Mouse (Mus musculus) heart, postnatal 25 days (tissue): ENCODE data around the gene Slc35d2. TPM values are rescaled to one million over a fixed set of nuclear protein-coding genes. Genes with fewer than 3 reads are reported as not detected.
"Not testable (repeated sequence)": the region's sequence is repeated elsewhere in the genome, so short reads cannot be mapped to it uniquely, and the experiment has no call there.

Source experiments
- DNase-seq: peaks from one replicate; pipeline ENCODE4 v3.0.0; 2022; ENCODE audit warnings: low spot score
- intact Hi-C: fragments of 180-260 bp; cut with DNase I; formaldehyde crosslinking; loops from one replicate; pipeline ENCODE4 v1.15.1; 2025
- total RNA-seq, 2 experiments: library from RNA; stranded (reverse); gene quantifications; 2 replicates each; pipeline ENCODE4 v1.2.3; 2021

Gene Slc35d2
- total RNA-seq, 2 experiments from 2014 or later: 1.5 to 1.6 TPM

- intact Hi-C loops: no loop called here
- DNase-seq: no peak
Measured at GRCm38 (mm10) chr13:64076074-64076473, 53.1 kb downstream of the Slc35d2 start.

GRCm38 (mm10) chr13:64066653-64067052, 62.5 kb downstream of the Slc35d2 start:
- intact Hi-C loops: no loop called here
- DNase-seq: no peak

GRCm38 (mm10) chr13:64064276-64064675, 64.9 kb downstream of the Slc35d2 start:
- intact Hi-C loops: no loop called here
- DNase-seq: no peak

GRCm38 (mm10) chr13:64060935-64061506, 68.1 kb downstream of the Slc35d2 start:
- intact Hi-C loops: no loop called here
- no peak for DNase-seq

- intact Hi-C loops: loop anchor here (5.0 kb wide), 1 partner anchor 38 kb away; no protein-coding TSS in a partner anchor
- DNase-seq: no peak
Measured at GRCm38 (mm10) chr13:64053959-64054358, 75.2 kb downstream of the Slc35d2 start.

GRCm38 (mm10) chr13:64052281-64052680, 76.9 kb downstream of the Slc35d2 start:
- intact Hi-C loops: loop anchor here (5.0 kb wide), 1 partner anchor 40 kb away; no protein-coding TSS in a partner anchor
- not testable (repeated sequence) for DNase-seq

- intact Hi-C loops: loop anchor here (5.0 kb wide), 1 partner anchor 41 kb away; no protein-coding TSS in a partner anchor
- no peak for DNase-seq
Measured at GRCm38 (mm10) chr13:64050895-64051294, 78.3 kb downstream of the Slc35d2 start.

GRCm38 (mm10) chr13:64049535-64049934, 79.6 kb downstream of the Slc35d2 start:
- intact Hi-C loops: no loop called here

GRCm38 (mm10) chr13:64048467-64048866, 80.7 kb downstream of the Slc35d2 start:
- DNase-seq: no peak
- intact Hi-C loops: no loop called here

More at GRCm38 (mm10) chr13:64049535-64049934, 79.6 kb downstream of the Slc35d2 start:
- DNase-seq: no peak

Other genes starting within 250 kb of the Slc35d2 start
- not detected for gene Hsd17b3, start 40.1 kb downstream of the Slc35d2 start, total RNA-seq
- gene Zfp367, start 23.8 kb upstream of the Slc35d2 start, total RNA-seq: 10 to 100 TPM; 21.5 to 22.6 TPM
- gene Habp4, start 32.5 kb upstream of the Slc35d2 start, total RNA-seq: 10 to 100 TPM; 52.6 to 52.7 TPM
- 1 to 10 TPM; 7.0 to 9.0 TPM for gene Cdc14b, start 145.9 kb upstream of the Slc35d2 start, total RNA-seq
- 10 to 100 TPM; 56.6 to 60.1 TPM for gene Aaed1, start 183.3 kb upstream of the Slc35d2 start, total RNA-seq
- gene Ctsl, start 241.5 kb upstream of the Slc35d2 start, total RNA-seq: 100 to 1,000 TPM; 227 to 243 TPM